Mouse (Mus musculus) layer of hippocampus, adult 2 months (tissue): ENCODE results near the gene Zfp708. TPM values are rescaled to one million over a fixed set of nuclear protein-coding genes. Genes with fewer than 3 reads are reported as not detected.
"Not testable (repeated sequence)": the region's sequence is repeated elsewhere in the genome, so short reads cannot be mapped to it uniquely, and the experiment has no call there.

Experiments used
- DNase-seq, 2 experiments: peaks; one replicate each; pipeline ENCODE4 v3.0.0; 2022; ENCODE audit warnings: low spot score in 2 of 2
- H3K27ac ChIP-seq: fragments of 200-600 bp; 2 replicates; pipeline ENCODE4 v1.8.1; 2022
- H3K4me3 ChIP-seq: fragments of 200-600 bp; 2 replicates; pipeline ENCODE4 v1.8.1; 2022; ENCODE audit warnings: mild to moderate bottlenecking
- CTCF ChIP-seq: fragments of 200-600 bp; conservative IDR thresholded peaks from 2 replicates; pipeline ENCODE4 v1.8.1; 2022; ENCODE audit warnings: antibody characterized with exemption, mild to moderate bottlenecking, moderate library complexity
- long read RNA-seq, 2 experiments: library from polyadenylated mRNA; stranded (forward); transcript quantifications; one replicate each; pipeline ENCODE4 v2.0.0; 2021; ENCODE audit warnings: borderline mapping rate in 2 of 2
- total RNA-seq, 2 experiments: library from RNA; stranded (reverse); gene quantifications; 2 replicates each; pipeline ENCODE4 v1.2.3; 2021

Gene Zfp708
- 1 to 10 TPM; 2.5 to 3.5 TPM for total RNA-seq
- long read RNA-seq, experiment 1, partial matches to known transcripts: 1 of 1 reads
- long read RNA-seq, experiment 1, other reads (novel, unspliced or antisense): 0 of 1 reads
- long read RNA-seq, experiment 2, partial matches to known transcripts: 1 of 4 reads
- long read RNA-seq, experiment 2, other reads (novel, unspliced or antisense): 0 of 4 reads

GRCm38 (mm10) chr13:67097876-67098275, at the start of gene Zfp708:
Zfp708 (minus strand) TSS chr13:67097976.
- no peak within 1 kb of the TSS for H3K4me3 ChIP-seq
- TF ChIP-seq CTCF: no peak
- no peak for DNase-seq
- no peak within 1 kb of the TSS for H3K27ac ChIP-seq

- peak overlapping the region; percentile 89 for H3K4me3 ChIP-seq
- peak; percentile 53 for TF ChIP-seq CTCF
- DNase-seq: peak; percentile 90 to 91
- H3K27ac ChIP-seq: peak overlapping the region; percentile 86
Measured at GRCm38 (mm10) chr13:67128038-67128721, 30.4 kb upstream of the Zfp708 start.

GRCm38 (mm10) chr13:67127507-67127906, 29.7 kb upstream of the Zfp708 start:
- H3K4me3 ChIP-seq: peak overlapping the region; percentile 89
- peak overlapping the region; percentile 86 for H3K27ac ChIP-seq
- DNase-seq: not testable (repeated sequence)

- DNase-seq: no peak
- H3K4me3 ChIP-seq: no peak overlapping the region
- TF ChIP-seq CTCF: no peak
- H3K27ac ChIP-seq: no peak overlapping the region
Measured at GRCm38 (mm10) chr13:67124460-67124859, 26.7 kb upstream of the Zfp708 start.

- not testable (repeated sequence) for DNase-seq, H3K4me3 ChIP-seq, H3K27ac ChIP-seq
Measured at GRCm38 (mm10) chr13:67121360-67121759, 23.6 kb upstream of the Zfp708 start, which contains the start of gene Zfp759. Zfp759 (plus strand) TSS chr13:67121660.

- DNase-seq, H3K4me3 ChIP-seq, H3K27ac ChIP-seq: not testable (repeated sequence)
Measured at GRCm38 (mm10) chr13:67116163-67116562, 18.4 kb upstream of the Zfp708 start, which contains the start of gene Rslcan18. Rslcan18 (minus strand) TSS chr13:67116263.

- TF ChIP-seq CTCF: no peak
Measured at GRCm38 (mm10) chr13:67113287-67113686, 15.5 kb upstream of the Zfp708 start.

GRCm38 (mm10) chr13:67112096-67112495, 14.3 kb upstream of the Zfp708 start:
- peak in 1 of 2 experiments; percentile 4 for DNase-seq
- H3K4me3 ChIP-seq: peak overlapping the region; percentile 47

More at GRCm38 (mm10) chr13:67113287-67113686, 15.5 kb upstream of the Zfp708 start:
- Histone ChIP-seq H3K27ac (no peak overlapping the region), H3K4me3 (no peak overlapping the region)
- DNase-seq: no peak

GRCm38 (mm10) chr13:67108821-67109206, 11.0 kb upstream of the Zfp708 start:
- peak overlapping the region; percentile 70 for H3K27ac ChIP-seq
- DNase-seq: no peak
- H3K4me3 ChIP-seq: peak overlapping the region; percentile 89
- TF ChIP-seq CTCF: peak; percentile 69

More at GRCm38 (mm10) chr13:67112096-67112495, 14.3 kb upstream of the Zfp708 start:
- TF ChIP-seq CTCF: no peak
- 0 out of 2 replicates have a peak overlapping the region, but pooled peaks have one; percentile 25 for H3K27ac ChIP-seq

GRCm38 (mm10) chr13:67108194-67108820, 10.5 kb upstream of the Zfp708 start, which contains the start of gene Gm28557:
Gm28557 (minus strand) TSS chr13:67108604.
- peak within 1 kb of the TSS; percentile 91 for H3K27ac ChIP-seq
- DNase-seq: peak; percentile 94 to 96
- TF ChIP-seq CTCF: peak; percentile 93
- peak within 1 kb of the TSS; percentile 89 for H3K4me3 ChIP-seq

GRCm38 (mm10) chr13:67107681-67108080, 9.9 kb upstream of the Zfp708 start:
- peak overlapping the region; percentile 89 for H3K4me3 ChIP-seq
- DNase-seq: no peak
- TF ChIP-seq CTCF: no peak
- peak overlapping the region; percentile 91 for H3K27ac ChIP-seq

- no peak overlapping the region for H3K4me3 ChIP-seq
- H3K27ac ChIP-seq: no peak overlapping the region
- no peak for DNase-seq
- TF ChIP-seq CTCF: no peak
Measured at GRCm38 (mm10) chr13:67090154-67090553, 7.6 kb downstream of the Zfp708 start.

- H3K27ac ChIP-seq: peak overlapping the region; percentile 87
Measured at GRCm38 (mm10) chr13:67081946-67082345, 15.8 kb downstream of the Zfp708 start.

More at GRCm38 (mm10) chr13:67081946-67082345, 15.8 kb downstream of the Zfp708 start:
- TF ChIP-seq CTCF: no peak
- peak overlapping the region; percentile 68 for H3K4me3 ChIP-seq
- no peak for DNase-seq
